Mouse (Mus musculus) intestine, postnatal 0 days (tissue): ENCODE results near the gene Pnmt. TPM values are rescaled to one million over a fixed set of nuclear protein-coding genes. Genes with fewer than 3 reads are reported as not detected.
A peak's percentile ranks its signal among the peaks of the same experiment; 100 is the strongest.

Source experiments
- ATAC-seq: fragments of 200-750 bp; cut with Nextera tagmentation; 2 replicates; pipeline ENCODE4 v1.8.0; 2017; ENCODE audit warnings: mild to moderate bottlenecking, moderate TSS enrichment, moderate library complexity
- H3K27ac ChIP-seq: fragments of 300-500 bp; sonication (generic); 2 replicates; pipeline ENCODE4 v1.5.1; 2014; ENCODE audit warnings: mild to moderate bottlenecking, low read depth, low read length, moderate library complexity
- H3K27me3 ChIP-seq: fragments of 300-500 bp; sonication (generic); replicated peaks from 2 replicates; pipeline ENCODE4 v1.6.1; 2014; ENCODE audit warnings: low read length, mixed read lengths; ENCODE audit not compliant: control insufficient read depth, insufficient read depth
- H3K36me3 ChIP-seq: fragments of 300-500 bp; sonication (generic); 2 replicates; pipeline ENCODE4 v1.6.1; 2014; ENCODE audit warnings: mild to moderate bottlenecking, moderate library complexity; ENCODE audit not compliant: control insufficient read depth, insufficient read depth
- H3K4me1 ChIP-seq: fragments of 300-500 bp; sonication (generic); replicated peaks from 2 replicates; pipeline ENCODE4 v1.6.1; 2014; ENCODE audit warnings: antibody characterized with exemption, low read length, mixed read lengths; ENCODE audit not compliant: control insufficient read depth, insufficient read depth
- H3K4me2 ChIP-seq: fragments of 300-500 bp; sonication (generic); replicated peaks from 2 replicates; pipeline ENCODE4 v1.6.1; 2014; ENCODE audit warnings: low read depth, mild to moderate bottlenecking, moderate library complexity
- H3K4me3 ChIP-seq: fragments of 300-500 bp; sonication (generic); 2 replicates; pipeline ENCODE4 v1.5.1; 2014; ENCODE audit warnings: low read depth, low read length
- H3K9ac ChIP-seq: fragments of 300-500 bp; sonication (generic); 2 replicates; pipeline ENCODE4 v1.6.1; 2014; ENCODE audit warnings: mild to moderate bottlenecking, low read depth, low read length
- H3K9me3 ChIP-seq: fragments of 300-500 bp; sonication (generic); 2 replicates; pipeline ENCODE4 v1.6.1; 2016; ENCODE audit warnings: mixed run types; ENCODE audit not compliant: control insufficient read depth
- CTCF ChIP-seq: sonication (generic); IDR thresholded peaks from 2 replicates; pipeline ENCODE4 v1.5.1; 2016; ENCODE audit warnings: low read depth, mild to moderate bottlenecking, control low read depth, antibody characterized with exemption, moderate library complexity
- WGBS: fragments of 180-500 bp; shearing (Covaris S2); extraction: QIAGEN DNeasy Blood & Tissue Kit; methylation state at CpG from one replicate; pipeline ENCODE4 v1.1.7; 2014; 5-methylcytosine and 5-hydroxymethylcytosine counted together
- polyA plus RNA-seq: library from polyadenylated mRNA; unstranded; fragments of >200 nt; fragmentation: Nextera tagmentation; extraction: Ambion mirVana; gene quantifications from 2 replicates; pipeline ENCODE4 v1.2.1, GENCODE M21; 2015

Gene Pnmt
- polyA plus RNA-seq, 1 experiment from 2014 or later = not detected

GRCm38 (mm10) chr11:98386596-98386995 is 346 bp downstream of the Pnmt start:
- Histone ChIP-seq H3K27me3 (peaks cover 18% of the 10 kb centered on the region; the same call in 1 of the 2 replicates), H3K4me1 (no peaks in the 10 kb centered on the region), H3K27ac (no peak overlapping the region), H3K4me3 (no peak overlapping the region), H3K36me3 (peaks cover 3% of the 10 kb centered on the region; the same call in 1 of the 2 replicates), H3K9ac (no peak overlapping the region), H3K4me2 (no peak overlapping the region), H3K9me3 (no peaks in the 10 kb centered on the region)
- ATAC-seq = no peak
- 10% methylated on average over 24 of the region's 24 CpGs for WGBS
- TF ChIP-seq CTCF = peak; percentile 46

DNA sequence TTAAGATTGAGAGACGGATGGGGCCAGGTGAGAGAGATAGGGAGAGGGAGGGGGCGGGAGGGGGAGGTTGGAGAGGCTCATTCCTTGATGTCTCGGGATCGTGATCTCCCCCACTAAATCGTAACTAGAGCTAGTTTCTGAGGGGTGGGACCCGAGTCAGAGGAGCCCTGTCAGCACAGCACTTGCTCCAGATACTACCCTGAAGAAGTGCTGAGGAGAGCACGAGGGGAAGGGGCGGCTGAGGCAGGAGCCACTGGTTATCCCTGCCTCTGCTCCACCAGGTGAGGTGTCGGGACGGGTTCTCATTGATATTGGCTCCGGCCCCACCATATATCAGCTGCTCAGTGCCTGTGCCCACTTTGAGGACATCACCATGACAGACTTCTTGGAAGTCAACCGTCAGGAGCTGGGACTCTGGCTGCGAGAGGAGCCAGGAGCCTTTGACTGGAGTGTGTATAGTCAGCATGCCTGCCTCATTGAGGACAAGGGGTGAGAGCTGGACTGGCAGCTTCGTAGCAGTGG is 867 bp downstream of the Pnmt start:
- WGBS = 55% methylated on average over 14 of the region's 14 CpGs
- H3K4me1 ChIP-seq = no peaks in the 10 kb centered on the region
- H3K4me2 ChIP-seq = no peak overlapping the region
- no peak overlapping the region for H3K27ac ChIP-seq
- no peak overlapping the region for H3K9ac ChIP-seq
- no peaks in the 10 kb centered on the region for H3K36me3 ChIP-seq
- TF ChIP-seq CTCF = no peak
- ATAC-seq = no peak
- H3K4me3 ChIP-seq = no peak overlapping the region
- peaks cover 18% of the 10 kb centered on the region; the same call in 1 of the 2 replicates for H3K27me3 ChIP-seq
- H3K9me3 ChIP-seq = no peaks in the 10 kb centered on the region

GRCm38 (mm10) chr11:98388282-98388681 is 2.0 kb downstream of the Pnmt start:
- Histone ChIP-seq H3K27ac (no peak overlapping the region), H3K4me1 (peaks cover 4% of the 10 kb centered on the region; the same call in 1 of the 2 replicates), H3K4me3 (no peak overlapping the region), H3K36me3 (no peaks in the 10 kb centered on the region), H3K4me2 (no peak overlapping the region), H3K27me3 (peaks cover 18% of the 10 kb centered on the region; the same call in 1 of the 2 replicates), H3K9ac (no peak overlapping the region), H3K9me3 (no peaks in the 10 kb centered on the region)
- WGBS = 77% methylated on average over 10 of the region's 10 CpGs
- no peak for ATAC-seq
- no peak for TF ChIP-seq CTCF

DNA sequence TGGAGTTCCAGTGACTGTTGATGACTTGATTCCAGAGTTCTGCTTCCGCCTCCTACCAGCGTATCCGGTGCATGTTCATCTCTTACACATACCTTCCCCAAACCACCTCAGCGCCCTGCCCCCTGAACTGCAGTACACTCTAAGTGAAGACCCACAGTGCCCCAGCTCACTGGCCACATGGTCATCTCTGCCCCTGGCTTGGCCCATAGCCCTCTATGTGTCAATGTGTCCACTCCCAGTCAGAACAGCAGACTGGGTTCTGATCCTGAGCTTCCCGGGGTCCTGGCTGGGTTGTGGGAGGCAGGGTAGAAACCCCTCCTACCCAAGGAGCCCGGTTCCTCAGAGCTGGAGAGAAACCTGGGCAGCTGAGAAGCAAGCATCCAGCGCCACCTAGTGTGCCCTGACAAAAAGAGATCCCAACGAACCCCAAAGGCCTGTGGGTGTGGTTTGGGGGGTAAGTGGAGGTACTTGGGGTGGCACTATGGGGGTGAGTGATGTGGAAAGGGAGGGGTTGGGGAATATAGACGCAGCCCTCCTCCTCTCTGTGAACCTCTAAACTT is 3.1 kb downstream of the Pnmt start:
- Histone ChIP-seq H3K4me3 (no peak overlapping the region), H3K4me2 (no peak overlapping the region), H3K9me3 (no peaks in the 10 kb centered on the region), H3K36me3 (no peaks in the 10 kb centered on the region), H3K4me1 (peaks cover 5% of the 10 kb centered on the region; the same call in 1 of the 2 replicates), H3K27ac (no peak overlapping the region), H3K9ac (no peak overlapping the region), H3K27me3 (peaks cover 18% of the 10 kb centered on the region; the same call in 1 of the 2 replicates)
- no peak for ATAC-seq
- WGBS = 28% methylated on average over 9 of the region's 9 CpGs
- TF ChIP-seq CTCF = peak; percentile 81

DNA sequence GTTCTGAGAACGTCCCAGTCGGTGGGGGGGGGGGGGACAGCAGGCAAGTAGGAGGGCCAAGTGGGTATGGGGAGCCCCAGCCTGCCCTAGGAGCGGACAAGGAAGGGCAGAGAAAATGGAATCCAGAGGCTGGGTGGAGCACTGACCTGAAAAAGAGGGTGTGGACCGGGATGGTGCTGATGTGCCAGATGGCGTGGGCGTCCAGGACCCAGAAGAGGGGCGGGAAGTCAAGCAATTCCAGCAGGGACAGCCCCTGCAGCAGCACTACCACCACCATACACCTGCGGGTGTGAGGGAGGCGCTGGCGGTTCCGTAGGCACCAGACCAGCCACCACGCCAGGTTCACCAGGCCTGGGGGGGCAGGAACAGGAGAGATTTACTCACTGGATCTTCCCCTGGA is 3.9 kb downstream of the Pnmt start:
- TF ChIP-seq CTCF = no peak
- no peak overlapping the region for H3K4me2 ChIP-seq
- no peak for ATAC-seq
- no peaks in the 10 kb centered on the region for H3K36me3 ChIP-seq
- peaks cover 5% of the 10 kb centered on the region; the same call in 1 of the 2 replicates for H3K4me1 ChIP-seq
- H3K9me3 ChIP-seq = no peaks in the 10 kb centered on the region
- no peak overlapping the region for H3K27ac ChIP-seq
- no peak overlapping the region for H3K4me3 ChIP-seq
- peaks cover 18% of the 10 kb centered on the region; the same call in 1 of the 2 replicates for H3K27me3 ChIP-seq
- 63% methylated on average over 12 of the region's 12 CpGs for WGBS
- H3K9ac ChIP-seq = no peak overlapping the region

- H3K4me1 ChIP-seq = peaks cover 9% of the 10 kb centered on the region; the same call in 1 of the 2 replicates
- no peak for TF ChIP-seq CTCF
- H3K4me2 ChIP-seq = no peak overlapping the region
- peaks cover 10% of the 10 kb centered on the region; the same call in 1 of the 2 replicates for H3K27me3 ChIP-seq
- H3K4me3 ChIP-seq = no peak overlapping the region
- H3K9me3 ChIP-seq = no peaks in the 10 kb centered on the region
- 19% methylated on average over 7 of the region's 8 CpGs for WGBS
- no peak overlapping the region for H3K9ac ChIP-seq
- no peak overlapping the region for H3K27ac ChIP-seq
- H3K36me3 ChIP-seq = no peaks in the 10 kb centered on the region
- no peak for ATAC-seq
Observed at GRCm38 (mm10) chr11:98392034-98392433, 5.8 kb downstream of the Pnmt start.
